Mouse (Mus musculus) intestine, embryonic 14.5 days (tissue): ENCODE data around the gene B3gnt8. TPM values are rescaled to one million over a fixed set of nuclear protein-coding genes. Genes with fewer than 3 reads are reported as not detected.
A peak's percentile ranks its signal among the peaks of the same experiment; 100 is the strongest.

Experiments used
- ATAC-seq: fragments of 200-750 bp; cut with Nextera tagmentation; replicated peaks from 2 replicates; pipeline ENCODE4 v1.8.0; 2017; ENCODE audit warnings: low read depth, moderate number of reproducible peaks, moderate TSS enrichment, moderate library complexity; ENCODE audit not compliant: low FRiP score, low TSS enrichment
- DNase-seq: peaks from one replicate; pipeline ENCODE4 v3.0.0-alpha.2; 2018; ENCODE audit warnings: low spot score
- H3K27ac ChIP-seq: fragments of 300-500 bp; sonication (generic); 2 replicates; pipeline ENCODE4 v1.5.1; 2014; ENCODE audit warnings: low read depth, mild to moderate bottlenecking, control low read depth
- H3K27me3 ChIP-seq: fragments of 300-500 bp; sonication (generic); replicated peaks from 2 replicates; pipeline ENCODE4 v1.6.1; 2014; ENCODE audit warnings: low read length, control low read depth; ENCODE audit not compliant: control insufficient read depth, insufficient read depth
- H3K36me3 ChIP-seq: fragments of 300-500 bp; sonication (generic); 2 replicates; pipeline ENCODE4 v1.6.1; 2014; ENCODE audit warnings: low read length, control low read depth; ENCODE audit not compliant: control insufficient read depth, insufficient read depth
- H3K4me1 ChIP-seq: fragments of 300-500 bp; sonication (generic); replicated peaks from 2 replicates; pipeline ENCODE4 v1.6.1; 2014; ENCODE audit warnings: low read length, control low read depth, mixed read lengths; ENCODE audit not compliant: control insufficient read depth, insufficient read depth
- H3K4me2 ChIP-seq: fragments of 300-500 bp; sonication (generic); 2 replicates; pipeline ENCODE4 v1.6.1; 2014; ENCODE audit warnings: low read length
- H3K4me3 ChIP-seq: fragments of 300-500 bp; sonication (generic); 2 replicates; pipeline ENCODE4 v1.5.1; 2014; ENCODE audit warnings: low read depth, low read length, control low read depth, mixed read lengths
- H3K9ac ChIP-seq: fragments of 300-500 bp; sonication (generic); 2 replicates; pipeline ENCODE4 v1.6.1; 2014; ENCODE audit warnings: mild to moderate bottlenecking, low read length
- H3K9me3 ChIP-seq: fragments of 300-500 bp; sonication (generic); 2 replicates; pipeline ENCODE4 v1.6.1; 2016; ENCODE audit warnings: low read length, control low read depth; ENCODE audit not compliant: control insufficient read depth
- WGBS: fragments of 180-500 bp; shearing (Covaris S2); extraction: QIAGEN DNeasy Blood & Tissue Kit; methylation state at CpG from one replicate; pipeline ENCODE4 v1.1.7; 2014; 5-methylcytosine and 5-hydroxymethylcytosine counted together
- polyA plus RNA-seq: library from polyadenylated mRNA; unstranded; fragments of >200 nt; fragmentation: Nextera tagmentation; extraction: Ambion mirVana; gene quantifications from 2 replicates; pipeline ENCODE4 v1.2.1, GENCODE M21; 2014

Gene B3gnt8
- polyA plus RNA-seq, 1 experiment from 2014 or later, result 3.9 TPM

GRCm38 (mm10) chr7:25674719-25675300 is 48.4 kb downstream of the B3gnt8 start, which contains the start of gene Tmem91:
TSS of gene Tmem91 (minus strand) at chr7:25675166.
- Histone ChIP-seq H3K4me1 (peaks cover 7% of the 10 kb centered on the region; the same call in 1 of the 2 replicates), H3K9me3 (no peaks in the 10 kb centered on the region), H3K27ac (no peak within 1 kb of the TSS), H3K4me3 (peak within 1 kb of the TSS; percentile 27), H3K9ac (peak within 1 kb of the TSS; percentile 29), H3K4me2 (peak within 1 kb of the TSS; percentile 56), H3K36me3 (no peaks in the 10 kb centered on the region), H3K27me3 (peaks cover 29% of the 10 kb centered on the region)
- DNase-seq (no peak), ATAC-seq (peak; percentile 17; the same call in 1 of the 2 replicates)
- 2% methylated on average over 28 of the region's 29 CpGs for WGBS

GRCm38 (mm10) chr7:25675405-25675804 is 49.0 kb downstream of the B3gnt8 start:
- DNase-seq (no peak), ATAC-seq (0 out of 2 replicates have a peak, but pooled peaks have one; percentile 9)
- H3K4me2 ChIP-seq, result peak overlapping the region; percentile 56
- H3K27ac ChIP-seq, result no peak overlapping the region
- 0 out of 2 replicates have a peak overlapping the region, but pooled peaks have one; percentile 27 for H3K4me3 ChIP-seq
- no peaks in the 10 kb centered on the region for H3K9me3 ChIP-seq
- H3K9ac ChIP-seq, result no peak overlapping the region
- no peaks in the 10 kb centered on the region for H3K36me3 ChIP-seq
- WGBS, result 46% methylated on average over 6 of the region's 6 CpGs
- H3K4me1 ChIP-seq, result peaks cover 12% of the 10 kb centered on the region; the same call in 1 of the 2 replicates
- H3K27me3 ChIP-seq, result peaks cover 29% of the 10 kb centered on the region

- Histone ChIP-seq H3K27me3 (peaks cover 29% of the 10 kb centered on the region), H3K4me2 (no peak overlapping the region), H3K36me3 (no peaks in the 10 kb centered on the region), H3K9me3 (no peaks in the 10 kb centered on the region), H3K9ac (no peak overlapping the region), H3K27ac (no peak overlapping the region), H3K4me1 (peaks cover 14% of the 10 kb centered on the region; the same call in 1 of the 2 replicates), H3K4me3 (no peak overlapping the region)
- no peak for DNase-seq
- WGBS, result 66% methylated on average over 15 of the region's 15 CpGs
- ATAC-seq, result no peak
These were observed 49.8 kb downstream of the B3gnt8 start for GRCm38 (mm10) chr7:25676085-25676781.

GRCm38 (mm10) chr7:25677013-25677412 is 50.6 kb downstream of the B3gnt8 start:
- H3K9me3 ChIP-seq, result no peaks in the 10 kb centered on the region
- WGBS, result 93% methylated on average over 7 of the region's 7 CpGs
- H3K4me3 ChIP-seq, result no peak overlapping the region
- ATAC-seq, result no peak
- peaks cover 29% of the 10 kb centered on the region for H3K27me3 ChIP-seq
- DNase-seq, result no peak
- no peak overlapping the region for H3K27ac ChIP-seq
- peaks cover 15% of the 10 kb centered on the region; the same call in 1 of the 2 replicates for H3K4me1 ChIP-seq
- H3K9ac ChIP-seq, result no peak overlapping the region
- H3K36me3 ChIP-seq, result no peaks in the 10 kb centered on the region
- H3K4me2 ChIP-seq, result no peak overlapping the region

GRCm38 (mm10) chr7:25679971-25680370 is 53.5 kb downstream of the B3gnt8 start:
- H3K9ac ChIP-seq, result no peak overlapping the region
- H3K4me3 ChIP-seq, result peak overlapping the region; percentile 60
- peaks cover 9% of the 10 kb centered on the region; the same call in 1 of the 2 replicates for H3K4me1 ChIP-seq
- WGBS, result 11% methylated on average over 6 of the region's 6 CpGs
- H3K9me3 ChIP-seq, result no peaks in the 10 kb centered on the region
- peak overlapping the region; percentile 60 for H3K4me2 ChIP-seq
- peaks cover 4% of the 10 kb centered on the region; the same call in 1 of the 2 replicates for H3K36me3 ChIP-seq
- DNase-seq, result no peak
- H3K27me3 ChIP-seq, result peaks cover 13% of the 10 kb centered on the region
- H3K27ac ChIP-seq, result peak overlapping the region; percentile 80; the same call in 1 of the 2 replicates
- ATAC-seq, result no peak

- Histone ChIP-seq H3K9ac (peak within 1 kb of the TSS; percentile 44), H3K4me1 (peaks cover 8% of the 10 kb centered on the region; the same call in 1 of the 2 replicates), H3K27ac (peak within 1 kb of the TSS; percentile 80), H3K9me3 (no peaks in the 10 kb centered on the region), H3K27me3 (peaks cover 6% of the 10 kb centered on the region; the same call in 1 of the 2 replicates), H3K4me2 (peak within 1 kb of the TSS; percentile 60), H3K4me3 (peak within 1 kb of the TSS; percentile 60), H3K36me3 (peaks cover 4% of the 10 kb centered on the region; the same call in 1 of the 2 replicates)
- DNase-seq (peak; percentile 98), ATAC-seq (peak; percentile 96)
- WGBS, result under 1% methylated on average over 46 of the region's 46 CpGs
These were observed 54.2 kb downstream of the B3gnt8 start, which contains the start of gene B9d2 for GRCm38 (mm10) chr7:25680514-25681258. TSS of gene B9d2 (plus strand) at chr7:25680780.

GRCm38 (mm10) chr7:25681341-25682231 is 55.1 kb downstream of the B3gnt8 start:
- H3K27ac ChIP-seq, result 0 out of 2 replicates have a peak overlapping the region, but pooled peaks have one; percentile 80
- no peak for DNase-seq
- peaks cover 8% of the 10 kb centered on the region; the same call in 1 of the 2 replicates for H3K4me1 ChIP-seq
- peak; percentile 7; the same call in 1 of the 2 replicates for ATAC-seq
- 0 out of 2 replicates have a peak, but pooled peaks cover 7% of the 10 kb centered on the region for H3K27me3 ChIP-seq
- no peak overlapping the region for H3K9ac ChIP-seq
- H3K4me2 ChIP-seq, result peak overlapping the region; percentile 60
- WGBS, result 54% methylated on average over 15 of the region's 15 CpGs
- peak overlapping the region; percentile 60 for H3K4me3 ChIP-seq
- H3K36me3 ChIP-seq, result peaks cover 4% of the 10 kb centered on the region; the same call in 1 of the 2 replicates
- H3K9me3 ChIP-seq, result no peaks in the 10 kb centered on the region
